Mouse (Mus musculus): Measurements from ENCODE around the gene Gapdhs.

DNA sequence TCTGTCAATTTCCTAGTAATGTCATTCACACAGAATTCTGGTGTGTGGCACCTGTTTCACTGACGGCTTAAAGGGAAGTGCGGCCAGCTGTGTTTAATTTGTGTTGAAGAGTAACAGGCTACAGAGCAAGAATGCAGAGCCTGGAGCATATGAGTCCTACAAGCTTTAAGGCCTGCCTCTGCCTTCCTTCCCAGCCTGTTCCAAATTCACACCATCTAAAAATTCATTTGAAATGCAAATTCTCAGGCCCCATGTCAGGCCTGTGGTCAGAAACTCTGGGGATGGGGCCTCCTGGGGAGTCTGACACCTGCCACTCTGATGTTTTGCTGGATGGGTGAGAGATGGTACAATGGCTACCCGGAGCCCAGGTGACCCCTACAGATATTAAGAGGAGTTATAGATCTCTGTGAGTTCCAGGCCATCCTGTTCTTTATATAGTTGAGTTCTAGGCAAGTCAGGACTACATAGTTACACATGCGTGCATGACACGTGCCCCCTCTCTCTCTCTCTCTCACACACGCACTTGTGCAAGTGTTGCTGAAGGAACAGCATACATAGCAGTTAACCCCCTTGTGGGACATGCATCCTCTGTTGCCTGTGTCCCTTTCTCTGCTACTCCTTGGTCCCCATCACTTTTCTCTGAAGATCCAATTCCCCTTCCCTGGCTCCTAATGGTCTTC lies 20.1 kb downstream of the Gapdhs start:
- TF ChIP-seq POLR2A (IDR thresholded peaks at IDR 0.05; ENCODE audit: insufficient read length, low read depth) (no peak), MYOG (IDR thresholded peaks at IDR 0.05; ENCODE audit: control insufficient read depth in 1 of 3, insufficient read depth in 1 of 3, insufficient read length in 2 of 3, low read depth in 2 of 3) (no peak)
